Mouse (Mus musculus) embryonic facial prominence, embryonic 11.5 days (tissue): ENCODE measurements around the gene Gp6. TPM values are rescaled to one million over a fixed set of nuclear protein-coding genes. Genes with fewer than 3 reads are reported as not detected.

ENCODE experiments used
- ATAC-seq: fragments of 200-750 bp; cut with Nextera tagmentation; replicated peaks from 2 replicates; pipeline ENCODE4 v1.8.0; 2017; ENCODE audit warnings: low read depth; ENCODE audit not compliant: insufficient number of reproducible peaks, low FRiP score, low TSS enrichment
- DNase-seq: peaks from one replicate; pipeline ENCODE4 v3.0.0-alpha.2; 2015; ENCODE audit warnings: low spot score
- H3K27ac ChIP-seq: fragments of 300-500 bp; sonication (generic); replicated peaks from 2 replicates; pipeline ENCODE4 v1.5.1; 2014; ENCODE audit warnings: mild to moderate bottlenecking, low read depth, low read length, control low read depth
- H3K27me3 ChIP-seq: fragments of 300-500 bp; sonication (generic); 2 replicates; pipeline ENCODE4 v1.6.1; 2014; ENCODE audit warnings: mild to moderate bottlenecking, low read length, moderate library complexity, mixed read lengths; ENCODE audit not compliant: control insufficient read depth, insufficient read depth
- H3K36me3 ChIP-seq: fragments of 300-500 bp; sonication (generic); replicated peaks from 2 replicates; pipeline ENCODE4 v1.6.1; 2014; ENCODE audit warnings: low read depth, mild to moderate bottlenecking, low read length, moderate library complexity, mixed read lengths; ENCODE audit not compliant: control insufficient read depth, insufficient read depth
- H3K4me1 ChIP-seq: fragments of 300-500 bp; sonication (generic); 2 replicates; pipeline ENCODE4 v1.6.1; 2014; ENCODE audit warnings: low read length, mixed read lengths; ENCODE audit not compliant: control insufficient read depth, insufficient read depth
- H3K4me2 ChIP-seq: fragments of 300-500 bp; sonication (generic); 2 replicates; pipeline ENCODE4 v1.6.1; 2014; ENCODE audit warnings: low read depth, mild to moderate bottlenecking, control low read depth, low read length, moderate library complexity
- H3K4me3 ChIP-seq: fragments of 300-500 bp; sonication (generic); 2 replicates; pipeline ENCODE4 v1.5.1; 2014; ENCODE audit warnings: low read depth, low read length, control low read depth
- H3K9ac ChIP-seq: fragments of 300-500 bp; sonication (generic); replicated peaks from 2 replicates; pipeline ENCODE4 v1.6.1; 2014; ENCODE audit warnings: mild to moderate bottlenecking, control low read depth, low read length
- H3K9me3 ChIP-seq: fragments of 300-500 bp; sonication (generic); replicated peaks from 2 replicates; pipeline ENCODE4 v1.6.1; 2016; ENCODE audit warnings: mild to moderate bottlenecking, low read length, inconsistent platforms, mixed read lengths; ENCODE audit not compliant: control insufficient read depth
- WGBS: fragments of 180-500 bp; shearing (Covaris S2); extraction: QIAGEN DNeasy Blood & Tissue Kit; methylation state at CpG from one replicate; pipeline ENCODE4 v1.1.7; 2014; 5-methylcytosine and 5-hydroxymethylcytosine counted together
- polyA plus RNA-seq: library from polyadenylated mRNA; unstranded; fragments of >200 nt; fragmentation: Nextera tagmentation; extraction: Ambion mirVana; gene quantifications from 2 replicates; pipeline ENCODE4 v1.2.1, GENCODE M21; 2014

The Gp6 gene
- 0.58 and 1.3 TPM in 2 replicates for polyA plus RNA-seq

- no peaks in the 10 kb centered on the region for H3K27me3 ChIP-seq
- no peak within 1 kb of the TSS for H3K27ac ChIP-seq
- H3K4me2 ChIP-seq, result no peak within 1 kb of the TSS
- H3K9ac ChIP-seq, result no peak within 1 kb of the TSS
- DNase-seq, result no peak
- H3K9me3 ChIP-seq, result no peaks in the 10 kb centered on the region
- no peak within 1 kb of the TSS for H3K4me3 ChIP-seq
- 84% methylated on average over 1 of the region's 1 CpGs for WGBS
- no peaks in the 10 kb centered on the region for H3K36me3 ChIP-seq
- no peaks in the 10 kb centered on the region for H3K4me1 ChIP-seq
- no peak for ATAC-seq
Observed at GRCm38 (mm10) chr7:4397730-4398129, at the start of gene Gp6. TSS of gene Gp6 (minus strand) at chr7:4397744.

- Histone ChIP-seq H3K9ac (no peak overlapping the region), H3K9me3 (no peaks in the 10 kb centered on the region), H3K4me1 (no peaks in the 10 kb centered on the region), H3K4me2 (no peak overlapping the region), H3K4me3 (no peak overlapping the region), H3K36me3 (no peaks in the 10 kb centered on the region), H3K27me3 (no peaks in the 10 kb centered on the region), H3K27ac (no peak overlapping the region)
- no peak for ATAC-seq
- DNase-seq, result no peak
- 6% methylated on average over 1 of the region's 1 CpGs for WGBS
Observed at GRCm38 (mm10) chr7:4447138-4447537, 49.6 kb upstream of the Gp6 start.

- Histone ChIP-seq H3K4me1 (no peaks in the 10 kb centered on the region), H3K36me3 (no peaks in the 10 kb centered on the region), H3K9me3 (no peaks in the 10 kb centered on the region), H3K4me2 (peak within 1 kb of the TSS; percentile 62), H3K27me3 (no peaks in the 10 kb centered on the region), H3K4me3 (peak within 1 kb of the TSS; percentile 61), H3K9ac (peak within 1 kb of the TSS; percentile 67), H3K27ac (no peak within 1 kb of the TSS)
- DNase-seq, result peak; percentile 95
- under 1% methylated on average over 35 of the region's 35 CpGs for WGBS
- peak; percentile 95 for ATAC-seq
Observed at GRCm38 (mm10) chr7:4445216-4445791, 47.8 kb upstream of the Gp6 start, which contains the start of gene Rdh13. TSS of gene Rdh13 (minus strand) at chr7:4445649.

GRCm38 (mm10) chr7:4440549-4440948 is 43.0 kb upstream of the Gp6 start:
- Histone ChIP-seq H3K9me3 (no peaks in the 10 kb centered on the region), H3K27ac (no peak overlapping the region), H3K9ac (no peak overlapping the region), H3K4me1 (no peaks in the 10 kb centered on the region), H3K36me3 (no peaks in the 10 kb centered on the region), H3K27me3 (no peaks in the 10 kb centered on the region), H3K4me3 (no peak overlapping the region), H3K4me2 (no peak overlapping the region)
- DNase-seq (no peak), ATAC-seq (no peak)
- WGBS, result 92% methylated on average over 10 of the region's 10 CpGs

GRCm38 (mm10) chr7:4437721-4438120 is 40.2 kb upstream of the Gp6 start:
- H3K9me3 ChIP-seq, result no peaks in the 10 kb centered on the region
- no peaks in the 10 kb centered on the region for H3K4me1 ChIP-seq
- no peak for DNase-seq
- H3K27me3 ChIP-seq, result no peaks in the 10 kb centered on the region
- H3K9ac ChIP-seq, result no peak overlapping the region
- no peak for ATAC-seq
- H3K4me3 ChIP-seq, result no peak overlapping the region
- no peaks in the 10 kb centered on the region; the same call in 1 of the 2 replicates for H3K36me3 ChIP-seq
- no peak overlapping the region for H3K27ac ChIP-seq
- no peak overlapping the region for H3K4me2 ChIP-seq
- 91% methylated on average over 2 of the region's 2 CpGs for WGBS

- Histone ChIP-seq H3K9ac (no peak overlapping the region), H3K27ac (no peak overlapping the region), H3K27me3 (no peaks in the 10 kb centered on the region), H3K36me3 (no peaks in the 10 kb centered on the region; the same call in 1 of the 2 replicates), H3K4me1 (no peaks in the 10 kb centered on the region), H3K4me2 (no peak overlapping the region), H3K9me3 (no peaks in the 10 kb centered on the region), H3K4me3 (no peak overlapping the region)
- WGBS, result 90% methylated on average over 8 of the region's 8 CpGs
- no peak for ATAC-seq
- no peak for DNase-seq
Observed at GRCm38 (mm10) chr7:4432026-4432425, 34.5 kb upstream of the Gp6 start.

- DNase-seq, result peak; percentile 76
- no peak overlapping the region for H3K4me2 ChIP-seq
- no peak overlapping the region for H3K9ac ChIP-seq
- no peak for ATAC-seq
- no peaks in the 10 kb centered on the region for H3K27me3 ChIP-seq
- H3K4me1 ChIP-seq, result no peaks in the 10 kb centered on the region
- no peak overlapping the region for H3K4me3 ChIP-seq
- no peaks in the 10 kb centered on the region; the same call in 1 of the 2 replicates for H3K36me3 ChIP-seq
- no peak overlapping the region for H3K27ac ChIP-seq
- WGBS, result 79% methylated on average over 6 of the region's 6 CpGs
- no peaks in the 10 kb centered on the region for H3K9me3 ChIP-seq
Observed at GRCm38 (mm10) chr7:4431548-4431947, 34.0 kb upstream of the Gp6 start.

- H3K4me2 ChIP-seq, result no peak overlapping the region
- no peaks in the 10 kb centered on the region for H3K9me3 ChIP-seq
- no peaks in the 10 kb centered on the region for H3K4me1 ChIP-seq
- DNase-seq (no peak), ATAC-seq (no peak)
- no peaks in the 10 kb centered on the region; the same call in 1 of the 2 replicates for H3K36me3 ChIP-seq
- no peaks in the 10 kb centered on the region for H3K27me3 ChIP-seq
- WGBS, result 95% methylated on average over 9 of the region's 9 CpGs
- H3K9ac ChIP-seq, result no peak overlapping the region
- H3K4me3 ChIP-seq, result no peak overlapping the region
- H3K27ac ChIP-seq, result no peak overlapping the region
Observed at GRCm38 (mm10) chr7:4430246-4430844, 32.8 kb upstream of the Gp6 start.
